Comparison of ENCODE assay signal across 11 mouse cellular contexts in genomic region chr1:173535791-173536190, GRCm38 (mm10). TPM values are rescaled to one million over a fixed set of nuclear protein-coding genes. Genes with fewer than 3 reads are reported as not detected.
"Had no signal": no experiment of that assay in that cellular context is flagged by ENCODE, and none has a peak within 500 bp of the region (broad histone marks: within the 10 kb centered on the region; RNA-seq: fewer than 3 reads in every experiment).

Ifi214 (minus strand) TSS chr1:173535957.

RNA-seq across cellular contexts. Expression of gene Ifi214, which starts in this region (rescaled TPM):
- polyA plus RNA-seq: kidney, embryonic 15.5 days; limb, embryonic 11.5 days; limb, embryonic 14.5 days; liver, adult 2 months; liver, embryonic 13.5 days; lung, embryonic 16.5 days; midbrain, embryonic 12.5 days; midbrain, embryonic 15.5 days; neural tube, embryonic 13.5 days; small intestine, adult 2 months; stomach, embryonic 16.5 days had no signal
